Mouse (Mus musculus) liver, postnatal 0 days (tissue): ENCODE data around the gene Fam189a1. TPM values are rescaled to one million over a fixed set of nuclear protein-coding genes. Genes with fewer than 3 reads are reported as not detected.

Experiments
- ATAC-seq: fragments of 200-750 bp; cut with Nextera tagmentation; 2 replicates; pipeline ENCODE4 v1.8.0; 2017; ENCODE audit warnings: mild to moderate bottlenecking, moderate library complexity
- DNase-seq: peaks from one replicate; pipeline ENCODE4 v3.0.0-alpha.2; 2016
- H3K27ac ChIP-seq: fragments of 300-500 bp; sonication (generic); 2 replicates; pipeline ENCODE4 v1.5.1; 2014; ENCODE audit warnings: antibody characterized with exemption, moderate library complexity, mild to moderate bottlenecking, low read depth
- H3K27me3 ChIP-seq: fragments of 300-500 bp; sonication (generic); 2 replicates; pipeline ENCODE4 v1.6.1; 2014; ENCODE audit warnings: low read length, control low read depth, mixed read lengths; ENCODE audit not compliant: insufficient read depth
- H3K36me3 ChIP-seq: fragments of 300-500 bp; sonication (generic); replicated peaks from 2 replicates; pipeline ENCODE4 v1.6.1; 2014; ENCODE audit warnings: mild to moderate bottlenecking, control low read depth, low read length, moderate library complexity, mixed read lengths; ENCODE audit not compliant: insufficient read depth
- H3K4me1 ChIP-seq: fragments of 300-500 bp; sonication (generic); 2 replicates; pipeline ENCODE4 v1.6.1; 2014; ENCODE audit warnings: antibody characterized with exemption, mild to moderate bottlenecking, control low read depth; ENCODE audit not compliant: insufficient read depth
- H3K4me2 ChIP-seq: fragments of 300-500 bp; sonication (generic); 2 replicates; pipeline ENCODE4 v1.6.1; 2014; ENCODE audit warnings: low read depth, mild to moderate bottlenecking, low read length, moderate library complexity, mixed read lengths
- H3K4me3 ChIP-seq: fragments of 300-500 bp; sonication (generic); 2 replicates; pipeline ENCODE4 v1.5.1; 2014; ENCODE audit warnings: low read depth, low read length
- H3K9ac ChIP-seq: fragments of 300-500 bp; sonication (generic); replicated peaks from 2 replicates; pipeline ENCODE4 v1.6.1; 2014; ENCODE audit warnings: mild to moderate bottlenecking, moderate library complexity
- H3K9me3 ChIP-seq: fragments of 300-500 bp; sonication (generic); 2 replicates; pipeline ENCODE4 v1.6.1; 2016; ENCODE audit warnings: mild to moderate bottlenecking, control low read depth, low read length, mixed read lengths
- CTCF ChIP-seq: sonication (generic); IDR thresholded peaks from 2 replicates; pipeline ENCODE4 v1.5.1; 2016; ENCODE audit warnings: antibody characterized with exemption, low read depth
- EP300 ChIP-seq: IDR thresholded peaks from 2 replicates; pipeline ENCODE4 v1.6.1; 2016; ENCODE audit warnings: antibody characterized with exemption, low read depth, mild to moderate bottlenecking
- WGBS: fragments of 180-500 bp; shearing (Covaris S2); extraction: QIAGEN DNeasy Blood & Tissue Kit; methylation state at CpG from one replicate; pipeline ENCODE4 v1.1.7; 2014; ENCODE audit not compliant: insufficient replicate concordance; 5-methylcytosine and 5-hydroxymethylcytosine counted together
- polyA plus RNA-seq: library from polyadenylated mRNA; unstranded; fragments of >200 nt; fragmentation: Nextera tagmentation; extraction: Ambion mirVana; gene quantifications from 2 replicates; pipeline ENCODE4 v1.2.1, GENCODE M21; 2015

The Fam189a1 gene
- polyA plus RNA-seq, 1 experiment from 2014 or later = 0.36 TPM

- ATAC-seq (no peak), DNase-seq (no peak)
- H3K9me3 ChIP-seq = no peaks in the 10 kb centered on the region
- H3K9ac ChIP-seq = no peak overlapping the region
- H3K4me2 ChIP-seq = no peak overlapping the region
- H3K4me3 ChIP-seq = no peak overlapping the region
- H3K36me3 ChIP-seq = no peaks in the 10 kb centered on the region
- no peaks in the 10 kb centered on the region for H3K4me1 ChIP-seq
- 69% methylated on average over 4 of the region's 4 CpGs for WGBS
- H3K27ac ChIP-seq = no peak overlapping the region
- no peak for TF ChIP-seq EP300
- no peaks in the 10 kb centered on the region for H3K27me3 ChIP-seq
These were observed 167.0 kb downstream of the Fam189a1 start for GRCm38 (mm10) chr7:64989406-64989805.

- H3K4me2 ChIP-seq = no peak overlapping the region
- no peak overlapping the region for H3K4me3 ChIP-seq
- no peaks in the 10 kb centered on the region for H3K4me1 ChIP-seq
- no peaks in the 10 kb centered on the region for H3K27me3 ChIP-seq
- no peak for TF ChIP-seq EP300
- TF ChIP-seq CTCF = no peak
- H3K9ac ChIP-seq = no peak overlapping the region
- ATAC-seq (no peak), DNase-seq (no peak)
- H3K36me3 ChIP-seq = no peaks in the 10 kb centered on the region
- no peak overlapping the region for H3K27ac ChIP-seq
- H3K9me3 ChIP-seq = no peaks in the 10 kb centered on the region
- WGBS = 48% methylated on average over 2 of the region's 2 CpGs
These were observed 168.4 kb downstream of the Fam189a1 start for GRCm38 (mm10) chr7:64988015-64988414.

DNA sequence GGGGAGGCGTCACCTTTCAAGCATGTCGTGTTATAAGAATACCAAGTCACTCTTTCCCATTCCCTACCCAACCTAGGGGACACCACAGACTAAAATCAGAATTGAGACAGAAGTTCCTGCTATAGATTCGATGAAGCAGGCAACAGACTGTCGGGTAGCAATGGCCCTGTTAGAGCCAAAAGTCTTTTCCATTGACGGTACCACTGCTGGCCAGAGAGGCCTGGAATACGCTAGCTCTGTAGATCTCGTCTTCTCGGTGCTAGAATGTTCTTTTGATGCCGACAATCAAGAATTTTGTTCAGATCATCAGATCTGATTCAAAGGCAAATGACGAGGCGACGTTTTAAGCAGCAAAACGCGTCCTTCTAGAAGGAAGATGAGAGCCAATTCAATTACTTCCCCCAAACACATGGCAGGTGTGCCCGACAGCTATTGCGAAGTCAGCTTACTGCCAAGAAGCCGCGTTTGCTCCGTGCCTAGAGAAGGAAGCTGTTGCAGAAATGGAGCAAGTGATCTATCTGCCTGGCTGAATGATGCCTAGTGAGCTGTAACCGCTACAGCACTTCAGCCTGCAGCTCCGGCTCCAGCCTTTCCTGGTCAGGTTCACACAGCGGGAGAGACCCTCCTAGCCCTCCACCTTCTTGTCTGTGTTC is 171.8 kb downstream of the Fam189a1 start:
- ATAC-seq (no peak), DNase-seq (no peak)
- Histone ChIP-seq H3K36me3 (no peaks in the 10 kb centered on the region), H3K4me2 (no peak overlapping the region), H3K4me1 (no peaks in the 10 kb centered on the region), H3K9ac (no peak overlapping the region), H3K9me3 (no peaks in the 10 kb centered on the region), H3K27me3 (no peaks in the 10 kb centered on the region), H3K4me3 (no peak overlapping the region), H3K27ac (no peak overlapping the region)
- whole genome bisulfite sequencing = 74% methylated on average over 22 of the region's 22 CpGs
- TF ChIP-seq CTCF (no peak), EP300 (no peak)

DNA sequence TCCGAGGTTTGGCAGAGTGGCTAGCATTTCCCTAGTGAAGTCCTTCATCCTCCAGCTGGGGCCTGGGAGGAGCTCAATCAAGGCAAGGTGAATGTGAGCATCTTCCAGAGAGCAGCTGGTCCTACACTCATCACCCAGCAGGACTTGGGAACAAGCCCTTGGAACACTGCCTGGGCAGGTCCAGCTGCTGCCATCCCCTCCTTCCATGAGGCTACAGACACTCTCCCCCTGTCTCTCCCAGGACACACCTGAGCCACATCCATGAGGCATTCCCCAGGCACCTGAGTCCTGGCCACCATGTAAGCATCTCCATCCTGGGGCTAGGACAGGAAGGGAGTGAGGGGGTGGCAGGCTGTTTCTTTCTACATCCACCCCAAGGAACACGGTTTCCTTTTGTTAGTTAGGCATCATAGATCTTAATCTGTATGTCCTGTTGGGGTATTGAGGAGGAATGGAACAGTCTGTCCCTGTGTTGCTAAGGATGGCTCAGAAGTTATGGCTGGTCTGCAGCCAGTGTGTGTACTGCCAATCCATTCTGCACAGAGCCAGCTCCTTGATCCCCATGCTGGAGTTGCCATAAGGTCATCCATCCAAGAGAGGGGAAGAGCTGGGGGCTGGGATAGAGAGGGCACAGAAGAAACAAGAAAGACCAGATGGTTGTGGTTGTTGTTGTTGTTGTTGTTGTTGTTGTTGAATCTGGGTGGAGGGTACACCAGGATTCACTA is 174.7 kb downstream of the Fam189a1 start:
- WGBS = 43% methylated on average over 2 of the region's 2 CpGs
- no peaks in the 10 kb centered on the region for H3K9me3 ChIP-seq
- H3K27me3 ChIP-seq = no peaks in the 10 kb centered on the region
- H3K4me1 ChIP-seq = no peaks in the 10 kb centered on the region
- H3K9ac ChIP-seq = no peak overlapping the region
- ATAC-seq (no peak), DNase-seq (no peak)
- H3K4me2 ChIP-seq = no peak overlapping the region
- no peak overlapping the region for H3K4me3 ChIP-seq
- H3K27ac ChIP-seq = no peak overlapping the region
- no peaks in the 10 kb centered on the region for H3K36me3 ChIP-seq
- no peak for TF ChIP-seq CTCF
- TF ChIP-seq EP300 = no peak

- Histone ChIP-seq H3K4me1 (no peaks in the 10 kb centered on the region), H3K9ac (no peak overlapping the region), H3K27ac (no peak overlapping the region), H3K36me3 (no peaks in the 10 kb centered on the region), H3K27me3 (no peaks in the 10 kb centered on the region), H3K4me3 (no peak overlapping the region), H3K9me3 (no peaks in the 10 kb centered on the region), H3K4me2 (no peak overlapping the region)
- WGBS = 74% methylated on average over 4 of the region's 4 CpGs
- no peak for ATAC-seq
- DNase-seq = no peak
- no peak for TF ChIP-seq CTCF
- TF ChIP-seq EP300 = no peak
These were observed 182.6 kb downstream of the Fam189a1 start for GRCm38 (mm10) chr7:64973590-64974262.

DNA sequence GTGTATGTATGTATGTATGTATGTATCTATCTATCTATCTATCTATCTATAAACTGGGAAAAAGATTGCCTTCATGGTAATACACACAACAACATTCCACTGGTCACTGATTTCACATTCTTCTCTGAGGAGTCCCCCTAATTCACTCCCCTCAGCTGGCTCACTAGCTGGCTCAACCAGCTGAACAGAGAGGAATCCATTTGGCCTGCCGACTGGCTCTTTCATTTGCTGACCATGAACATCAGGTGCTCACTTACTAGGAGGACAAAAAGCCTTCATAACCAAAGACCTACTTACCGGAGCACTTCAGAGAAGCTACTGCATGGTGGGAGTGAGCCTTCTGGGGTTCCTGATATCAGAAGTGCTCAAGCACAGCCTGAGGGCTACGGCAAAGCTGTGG is 194.2 kb downstream of the Fam189a1 start:
- Histone ChIP-seq H3K9ac (no peak overlapping the region), H3K4me3 (no peak overlapping the region), H3K9me3 (no peaks in the 10 kb centered on the region), H3K27ac (no peak overlapping the region), H3K27me3 (no peaks in the 10 kb centered on the region), H3K36me3 (no peaks in the 10 kb centered on the region), H3K4me1 (no peaks in the 10 kb centered on the region), H3K4me2 (no peak overlapping the region)
- ATAC-seq (no peak), DNase-seq (no peak)
- WGBS = 80% methylated on average over 3 of the region's 3 CpGs
- TF ChIP-seq EP300 = no peak
